Mouse (Mus musculus) hindbrain, embryonic 14.5 days (tissue): ENCODE data around the gene Ccdc80. TPM values are rescaled to one million over a fixed set of nuclear protein-coding genes. Genes with fewer than 3 reads are reported as not detected.

Experiments
- polyA plus RNA-seq: library from polyadenylated mRNA; unstranded; fragments of >200 nt; fragmentation: Nextera tagmentation; extraction: Ambion mirVana; gene quantifications from 2 replicates; pipeline ENCODE4 v1.2.1, GENCODE M21; 2014

Ccdc80 gene
- polyA plus RNA-seq, 1 experiment from 2014 or later = 15.5 TPM

Other genes with a start within 250 kb of the Ccdc80 start
- 0.20 TPM in 1 of 2 replicates, not detected in the other for gene Cd200r2, start 226.3 kb upstream of the Ccdc80 start, polyA plus RNA-seq
- not detected in 2 replicates for gene Cd200r3, start 149.7 kb upstream of the Ccdc80 start, polyA plus RNA-seq
- gene Slc35a5, start 65.3 kb downstream of the Ccdc80 start, polyA plus RNA-seq = 36.5 and 38.6 TPM in 2 replicates
- gene Atg3, start 65.4 kb downstream of the Ccdc80 start, polyA plus RNA-seq = 48.6 and 54.2 TPM in 2 replicates
- gene Btla, start 130.9 kb downstream of the Ccdc80 start, polyA plus RNA-seq = 0.10 TPM in 1 of 2 replicates, not detected in the other